Mouse (Mus musculus) myocyte (in vitro differentiated cells): ENCODE measurements at regions not wholly inside any gene's neighbourhood (a gene's known extent, or its start where the extent isn't known, plus 50 kb on each side); places are given as distances from the start of the nearest gene placed in this dataset.

Experiments used
- H3K27me3 ChIP-seq: one replicate; pipeline ENCODE4 v1.6.1; 2011; ENCODE audit not compliant: control insufficient read depth, insufficient read depth, insufficient read length
- H3K36me3 ChIP-seq: one replicate; pipeline ENCODE4 v1.6.1; 2011; ENCODE audit not compliant: control insufficient read depth, insufficient read depth
- H3K4me2 ChIP-seq: one replicate; pipeline ENCODE4 v1.6.1; 2011; ENCODE audit warnings: low read depth, control low read depth
- H3K4me3 ChIP-seq: one replicate; pipeline ENCODE4 v1.5.1; 2011; ENCODE audit warnings: mild to moderate bottlenecking, control low read depth, moderate library complexity
- H3K79me2 ChIP-seq: one replicate; pipeline ENCODE4 v1.6.1; 2011; ENCODE audit not compliant: control insufficient read depth, insufficient read depth
- H3ac ChIP-seq: one replicate; pipeline ENCODE4 v1.6.1; 2011; ENCODE audit not compliant: control insufficient read depth, insufficient read length
- CEBPB ChIP-seq: IDR thresholded peaks from 2 replicates; pipeline ENCODE4 v1.6.1; 2011; ENCODE audit warnings: mild to moderate bottlenecking, moderate library complexity; ENCODE audit not compliant: poor library complexity, insufficient read depth, severe bottlenecking
- E2F4 ChIP-seq: IDR thresholded peaks from one replicate; pipeline ENCODE4 v1.6.1; 2011; ENCODE audit warnings: mild to moderate bottlenecking, control low read depth, moderate library complexity; ENCODE audit not compliant: insufficient read depth
- MAX ChIP-seq: IDR thresholded peaks from one replicate; pipeline ENCODE4 v1.6.1; 2011; ENCODE audit warnings: low read depth, mild to moderate bottlenecking, control low read depth
- MYOD1 ChIP-seq, 3 experiments: IDR thresholded peaks; one replicate each; pipeline ENCODE4 v1.6.1; 2011; ENCODE audit warnings: control low read depth in 2 of 3, low read depth in 2 of 3, mild to moderate bottlenecking in 2 of 3, moderate library complexity in 1 of 3; ENCODE audit not compliant: insufficient read length in 2 of 3, control insufficient read depth in 1 of 3
- MYOG ChIP-seq, 3 experiments: IDR thresholded peaks; one replicate each; pipeline ENCODE4 v1.6.1; 2011; ENCODE audit warnings: control low read depth in 2 of 3, low read depth in 2 of 3, mild to moderate bottlenecking in 2 of 3; ENCODE audit not compliant: insufficient read length in 2 of 3, control insufficient read depth in 1 of 3, insufficient read depth in 1 of 3
- POLR2A ChIP-seq: IDR thresholded peaks from one replicate; pipeline ENCODE4 v1.6.1; 2011; ENCODE audit warnings: low read depth, mild to moderate bottlenecking, control low read depth, moderate library complexity; ENCODE audit not compliant: insufficient read length
- POLR2AphosphoS2 ChIP-seq: IDR thresholded peaks from one replicate; pipeline ENCODE4 v1.6.1; 2011; ENCODE audit warnings: low read depth, control low read depth; ENCODE audit not compliant: insufficient read length
- REST ChIP-seq: IDR thresholded peaks from one replicate; pipeline ENCODE4 v1.6.1; 2011; ENCODE audit warnings: mild to moderate bottlenecking, control low read depth, moderate library complexity; ENCODE audit not compliant: insufficient read depth, insufficient read length
- SRF ChIP-seq: IDR thresholded peaks from one replicate; pipeline ENCODE4 v1.6.1; 2011; ENCODE audit warnings: low read depth; ENCODE audit not compliant: control insufficient read depth, insufficient read length
- TCF12 ChIP-seq: IDR thresholded peaks from one replicate; pipeline ENCODE4 v1.6.1; 2011; ENCODE audit warnings: mild to moderate bottlenecking, control low read depth; ENCODE audit not compliant: poor library complexity, insufficient read depth, severe bottlenecking
- TCF3 ChIP-seq: IDR thresholded peaks from one replicate; pipeline ENCODE4 v1.6.1; 2011; ENCODE audit warnings: low read depth, control low read depth; ENCODE audit not compliant: insufficient read length
- USF1 ChIP-seq: IDR thresholded peaks from one replicate; pipeline ENCODE4 v1.6.1; 2011; ENCODE audit warnings: low read depth, mild to moderate bottlenecking, control low read depth, moderate library complexity

- no peak overlapping the region for H3K4me3 ChIP-seq
- H3K36me3 ChIP-seq = no peaks in the 10 kb centered on the region
- H3ac ChIP-seq = no peak overlapping the region
- H3K4me2 ChIP-seq = no peak overlapping the region
- no peak for TF ChIP-seq MYOG (IDR thresholded peaks at IDR 0.05; ENCODE audit: control insufficient read depth in 1 of 3, insufficient read depth in 1 of 3, insufficient read length in 2 of 3, low read depth in 2 of 3)
- no peaks in the 10 kb centered on the region for H3K27me3 ChIP-seq
- H3K79me2 ChIP-seq = no peaks in the 10 kb centered on the region
Measured at GRCm38 (mm10) chr6:52101209-52101608, 56.9 kb downstream of the Hoxa1 start.

- H3K4me2 ChIP-seq = no peak overlapping the region
- no peaks in the 10 kb centered on the region for H3K27me3 ChIP-seq
- H3K79me2 ChIP-seq = no peaks in the 10 kb centered on the region
- no peak overlapping the region for H3K4me3 ChIP-seq
- H3K36me3 ChIP-seq = no peaks in the 10 kb centered on the region
- no peak overlapping the region for H3ac ChIP-seq
- no peak for TF ChIP-seq CEBPB
- TF ChIP-seq E2F4 = no peak
- no peak for TF ChIP-seq TCF3
- no peak for TF ChIP-seq MYOD1 (IDR thresholded peaks at IDR 0.05; ENCODE audit: control insufficient read depth in 1 of 3, insufficient read length in 2 of 3, low read depth in 2 of 3)
Measured at GRCm38 (mm10) chr6:52098851-52099250, 59.3 kb downstream of the Hoxa1 start.

- Histone ChIP-seq H3K4me2 (no peak overlapping the region), H3K79me2 (no peaks in the 10 kb centered on the region), H3K27me3 (no peaks in the 10 kb centered on the region), H3K4me3 (no peak overlapping the region), H3ac (no peak overlapping the region), H3K36me3 (no peaks in the 10 kb centered on the region)
- TF ChIP-seq TCF12 (no peak), USF1 (no peak), CEBPB (no peak), SRF (no peak), E2F4 (no peak), MYOD1 (IDR thresholded peaks at IDR 0.05; ENCODE audit: control insufficient read depth in 1 of 3, insufficient read length in 2 of 3, low read depth in 2 of 3) (no peak), MYOG (IDR thresholded peaks at IDR 0.05; ENCODE audit: control insufficient read depth in 1 of 3, insufficient read depth in 1 of 3, insufficient read length in 2 of 3, low read depth in 2 of 3) (no peak), MAX (no peak), REST (no peak), POLR2AphosphoS2 (no peak), TCF3 (no peak), POLR2A (no peak)
Measured at GRCm38 (mm10) chr6:52095575-52095974, 62.5 kb downstream of the Hoxa1 start.

GRCm38 (mm10) chr6:52091445-52091844, 66.7 kb downstream of the Hoxa1 start:
- Histone ChIP-seq H3K36me3 (no peaks in the 10 kb centered on the region), H3K4me2 (peak overlapping the region; percentile 74), H3K79me2 (no peaks in the 10 kb centered on the region), H3ac (no peak overlapping the region), H3K4me3 (no peak overlapping the region), H3K27me3 (no peaks in the 10 kb centered on the region)
- TF ChIP-seq CEBPB (peak; percentile 63), REST (no peak)

DNA sequence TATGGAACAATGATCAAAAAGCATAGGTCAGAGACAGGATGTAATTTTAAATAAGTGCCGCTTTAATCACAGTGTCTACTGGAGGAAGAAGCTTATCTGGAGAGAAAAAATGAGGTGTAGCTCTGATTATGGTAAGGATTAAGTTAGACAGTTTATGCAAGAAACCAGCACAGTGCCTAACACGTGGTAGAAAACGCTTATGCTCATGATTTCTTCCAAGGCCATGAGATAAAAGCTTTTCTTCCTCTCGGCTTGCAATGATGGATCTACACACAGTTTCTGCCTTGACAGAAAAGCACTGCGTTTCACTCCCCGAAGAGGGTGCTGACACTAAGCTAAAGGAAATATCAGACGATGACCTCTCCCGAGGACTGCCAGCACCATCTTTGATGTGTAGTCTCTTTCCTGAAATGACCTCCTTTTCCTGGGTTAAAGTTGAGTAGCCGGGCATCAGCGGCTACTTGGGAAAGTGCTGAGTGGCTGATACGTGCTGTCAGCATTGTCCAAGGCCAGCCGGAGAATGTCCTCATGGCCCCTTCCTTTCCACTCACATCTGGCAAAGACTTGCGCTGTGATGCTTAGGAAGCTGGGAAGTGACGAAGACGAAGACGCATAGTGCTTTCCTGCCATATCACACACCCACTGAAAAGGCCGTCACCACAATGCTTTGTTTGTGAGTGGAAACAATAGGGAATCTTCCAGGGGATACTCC, 72.0 kb downstream of the Hoxa1 start:
- Histone ChIP-seq H3K4me2 (no peak overlapping the region), H3K79me2 (no peaks in the 10 kb centered on the region), H3K27me3 (no peaks in the 10 kb centered on the region), H3K4me3 (no peak overlapping the region), H3K36me3 (no peaks in the 10 kb centered on the region), H3ac (no peak overlapping the region)
- TF ChIP-seq USF1 (no peak), MAX (no peak)

DNA sequence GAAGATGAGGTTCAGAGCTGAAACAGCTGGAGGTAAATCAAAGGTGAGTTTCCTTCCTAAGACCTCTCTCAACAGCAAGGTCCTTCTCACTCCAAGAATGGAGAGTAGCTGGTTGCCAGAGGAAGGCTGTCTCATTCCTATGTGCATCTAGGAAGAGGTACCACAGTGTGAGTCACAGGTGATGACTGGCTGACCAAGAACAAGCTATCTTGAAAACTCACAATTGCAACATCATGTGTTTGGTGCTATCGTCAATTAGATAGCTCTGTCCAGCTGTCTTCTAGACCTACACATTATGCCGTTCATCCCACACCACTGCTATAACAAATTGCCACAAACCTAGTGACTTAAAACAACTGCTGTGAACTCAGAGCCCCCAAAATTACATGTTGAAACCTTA, 72.3 kb upstream of the Skap2 start:
- Histone ChIP-seq H3K4me2 (no peak overlapping the region), H3K27me3 (no peaks in the 10 kb centered on the region)

More for the DNA sequence above, 72.3 kb upstream of the Skap2 start:
- Histone ChIP-seq H3ac (no peak overlapping the region), H3K36me3 (no peaks in the 10 kb centered on the region), H3K79me2 (no peaks in the 10 kb centered on the region), H3K4me3 (no peak overlapping the region)
- peak; percentile 53; the same call in 1 of the 2 replicates for TF ChIP-seq CEBPB
- no peak for TF ChIP-seq TCF3
- TF ChIP-seq MYOG (IDR thresholded peaks at IDR 0.05; ENCODE audit: control insufficient read depth in 1 of 3, insufficient read depth in 1 of 3, insufficient read length in 2 of 3, low read depth in 2 of 3) = no peak
- TF ChIP-seq SRF = no peak
- no peak for TF ChIP-seq E2F4
